Mouse (Mus musculus) stomach, postnatal 0 days (tissue): Measurements from ENCODE around the gene Sike1.

Experiments
- CTCF ChIP-seq: IDR thresholded peaks from 2 replicates; pipeline ENCODE4 v1.5.1; 2016; ENCODE audit warnings: antibody characterized with exemption, low read depth, mild to moderate bottlenecking, moderate library complexity
- EP300 ChIP-seq: optimal IDR thresholded peaks from 2 replicates; pipeline ENCODE3; 2016; ENCODE audit warnings: antibody characterized with exemption

GRCm38 (mm10) chr3:102964033-102964432 lies 31.5 kb upstream of the Sike1 start, which contains the start of gene Nr1h5:
- TF ChIP-seq CTCF (no peak), EP300 (no peak)
